Mouse (Mus musculus) MEL (cell line): ENCODE data around the gene Milr1. TPM values are rescaled to one million over a fixed set of nuclear protein-coding genes. Genes with fewer than 3 reads are reported as not detected.

Experiments used
- DNase-seq: peaks from one replicate; pipeline ENCODE4 v3.0.0; 2011; ENCODE audit warnings: low read depth, low spot score
- H3K27ac ChIP-seq: 2 replicates; pipeline ENCODE4 v1.5.1; 2012; ENCODE audit warnings: low read depth, mild to moderate bottlenecking, control low read depth, low read length, moderate library complexity; ENCODE audit not compliant: control insufficient read depth
- H3K27me3 ChIP-seq, 2 experiments: fragments of 150-350 bp in 1 of 2; sonication (generic) in 1 of 2; 2 replicates each; pipeline ENCODE4 v1.6.1; 2012; ENCODE audit warnings: low read length in 2 of 2, mild to moderate bottlenecking in 2 of 2, improper control_type of control experiment in 1 of 2, moderate library complexity in 1 of 2; ENCODE audit not compliant: insufficient read depth in 2 of 2, control insufficient read depth in 1 of 2
- H3K36me3 ChIP-seq, 2 experiments: 2 replicates each; pipeline ENCODE4 v1.6.1; 2012 to 2014; ENCODE audit warnings: low read length in 2 of 2, improper control_type of control experiment in 1 of 2, inconsistent platforms in 1 of 2, mild to moderate bottlenecking in 1 of 2; ENCODE audit not compliant: insufficient read depth in 2 of 2, control insufficient read depth in 1 of 2
- H3K4me1 ChIP-seq, 2 experiments: fragments of 150-350 bp in 1 of 2; sonication (generic) in 1 of 2; 2 replicates each; pipeline ENCODE4 v1.6.1; 2012; ENCODE audit warnings: low read length in 2 of 2, improper control_type of control experiment in 1 of 2, mild to moderate bottlenecking in 1 of 2; ENCODE audit not compliant: insufficient read depth in 2 of 2, control insufficient read depth in 1 of 2
- H3K4me3 ChIP-seq, 2 experiments: fragments of 150-350 bp in 1 of 2; sonication (generic) in 1 of 2; 2 replicates each; pipeline ENCODE4 v1.5.1; 2012; ENCODE audit warnings: low read depth in 2 of 2, low read length in 2 of 2, mild to moderate bottlenecking in 2 of 2, moderate library complexity in 2 of 2, control low read depth in 1 of 2, improper control_type of control experiment in 1 of 2; ENCODE audit not compliant: control insufficient read depth in 1 of 2, insufficient read depth in 1 of 2
- H3K79me2 ChIP-seq: 2 replicates; pipeline ENCODE4 v1.6.1; 2012; ENCODE audit warnings: mild to moderate bottlenecking, low read length, moderate library complexity; ENCODE audit not compliant: control insufficient read depth, poor library complexity, insufficient read depth
- H3K9ac ChIP-seq: 2 replicates; pipeline ENCODE4 v1.6.1; 2012; ENCODE audit warnings: low read depth, mild to moderate bottlenecking, control low read depth, low read length, moderate library complexity; ENCODE audit not compliant: control insufficient read depth, poor library complexity, severe bottlenecking
- H3K9me3 ChIP-seq: fragments of 150-350 bp; sonication (generic); replicated peaks from 2 replicates; pipeline ENCODE4 v1.6.1; 2012; ENCODE audit warnings: mild to moderate bottlenecking, low read length, improper control_type of control experiment, moderate library complexity; ENCODE audit not compliant: insufficient read depth
- CHD1 ChIP-seq: IDR thresholded peaks from 2 replicates; pipeline ENCODE4 v1.6.1; 2012; ENCODE audit warnings: low read depth, mild to moderate bottlenecking, inconsistent platforms, low read length, improper control_type of control experiment
- E2F4 ChIP-seq: IDR thresholded peaks from 2 replicates; pipeline ENCODE4 v1.6.1; 2011; ENCODE audit warnings: low read depth, low read length, improper control_type of control experiment, borderline replicate concordance
- ELF1 ChIP-seq: IDR thresholded peaks from 2 replicates; pipeline ENCODE4 v1.6.1; 2014; ENCODE audit warnings: low read depth, mild to moderate bottlenecking, inconsistent platforms, low read length, improper control_type of control experiment, moderate library complexity
- EP300 ChIP-seq, 2 experiments: IDR thresholded peaks; 2 replicates each; pipeline ENCODE4 v1.6.1; 2011; ENCODE audit warnings: improper control_type of control experiment in 2 of 2, low read length in 2 of 2, low read depth in 1 of 2, mild to moderate bottlenecking in 1 of 2
- GATA1 ChIP-seq: IDR thresholded peaks from 2 replicates; pipeline ENCODE4 v1.6.1; 2011; ENCODE audit warnings: low read depth, low read length, improper control_type of control experiment
- HCFC1 ChIP-seq: IDR thresholded peaks from 2 replicates; pipeline ENCODE4 v1.6.1; 2012; ENCODE audit warnings: low read depth, mild to moderate bottlenecking, inconsistent platforms, low read length, improper control_type of control experiment, moderate library complexity
- JUND ChIP-seq: IDR thresholded peaks from 2 replicates; pipeline ENCODE4 v1.6.1; 2011; ENCODE audit warnings: low read depth, mild to moderate bottlenecking, improper control_type of control experiment, low read length
- KAT2A ChIP-seq: conservative IDR thresholded peaks from 2 replicates; pipeline ENCODE4 v1.6.1; 2012; ENCODE audit warnings: low read depth, low read length, improper control_type of control experiment, inconsistent platforms
- MAZ ChIP-seq: IDR thresholded peaks from 2 replicates; pipeline ENCODE4 v1.6.1; 2012; ENCODE audit warnings: low read depth, mild to moderate bottlenecking, inconsistent platforms, low read length, improper control_type of control experiment
- MEF2A ChIP-seq: IDR thresholded peaks from 2 replicates; pipeline ENCODE4 v1.6.1; 2014; ENCODE audit warnings: low read depth, mild to moderate bottlenecking, inconsistent platforms, low read length, improper control_type of control experiment; ENCODE audit not compliant: poor library complexity, insufficient replicate concordance, severe bottlenecking; ENCODE audit errors: extremely low read depth
- MYB ChIP-seq: IDR thresholded peaks from 2 replicates; pipeline ENCODE4 v1.6.1; 2011; ENCODE audit warnings: mild to moderate bottlenecking, low read depth, low read length, improper control_type of control experiment
- POLR2A ChIP-seq, 2 experiments: IDR thresholded peaks; 2 replicates each; pipeline ENCODE4 v1.6.1; 2011 to 2012; ENCODE audit warnings: low read length in 2 of 2, mild to moderate bottlenecking in 2 of 2, control low read depth in 1 of 2, improper control_type of control experiment in 1 of 2, low read depth in 1 of 2, moderate library complexity in 1 of 2; ENCODE audit not compliant: control insufficient read depth in 1 of 2, insufficient read depth in 1 of 2, poor library complexity in 1 of 2
- POLR2AphosphoS2 ChIP-seq: IDR thresholded peaks from 2 replicates; pipeline ENCODE4 v1.6.1; 2011; ENCODE audit warnings: low read length, improper control_type of control experiment
- RAD21 ChIP-seq: IDR thresholded peaks from 2 replicates; pipeline ENCODE4 v1.6.1; 2011; ENCODE audit warnings: mild to moderate bottlenecking, low read depth, low read length, improper control_type of control experiment
- RCOR1 ChIP-seq: IDR thresholded peaks from 2 replicates; pipeline ENCODE4 v1.6.1; 2012; ENCODE audit warnings: low read depth, mild to moderate bottlenecking, inconsistent platforms, low read length, improper control_type of control experiment
- SMC3 ChIP-seq: IDR thresholded peaks from 2 replicates; pipeline ENCODE4 v1.6.1; 2011; ENCODE audit warnings: low read depth, low read length, improper control_type of control experiment
- TAL1 ChIP-seq: IDR thresholded peaks from 2 replicates; pipeline ENCODE4 v1.6.1; 2012; ENCODE audit warnings: mild to moderate bottlenecking, inconsistent platforms, low read length, moderate library complexity, mixed read lengths
- TBP ChIP-seq: IDR thresholded peaks from 2 replicates; pipeline ENCODE4 v1.8.0; 2011; ENCODE audit warnings: low read depth, low read length, improper control_type of control experiment
- UBTF ChIP-seq: IDR thresholded peaks from 2 replicates; pipeline ENCODE4 v1.6.1; 2012; ENCODE audit warnings: low read depth, mild to moderate bottlenecking, inconsistent platforms, low read length, improper control_type of control experiment, moderate library complexity, borderline replicate concordance; ENCODE audit not compliant: insufficient read depth
- USF2 ChIP-seq, 2 experiments: IDR thresholded peaks; 2 replicates each; pipeline ENCODE4 v1.6.1; 2011 to 2012; ENCODE audit warnings: improper control_type of control experiment in 2 of 2, low read length in 2 of 2, borderline replicate concordance in 1 of 2, inconsistent platforms in 1 of 2, low read depth in 1 of 2, mild to moderate bottlenecking in 1 of 2; ENCODE audit not compliant: insufficient read depth in 1 of 2
- ZC3H11A ChIP-seq: IDR thresholded peaks from 2 replicates; pipeline ENCODE4 v1.6.1; 2012; ENCODE audit warnings: low read depth, mild to moderate bottlenecking, inconsistent platforms, low read length, improper control_type of control experiment
- ZKSCAN1 ChIP-seq: IDR thresholded peaks from 2 replicates; pipeline ENCODE4 v1.6.1; 2012; ENCODE audit warnings: low read depth, mild to moderate bottlenecking, inconsistent platforms, low read length, improper control_type of control experiment, moderate library complexity
- ZMIZ1 ChIP-seq: IDR thresholded peaks from 2 replicates; pipeline ENCODE4 v1.6.1; 2012; ENCODE audit warnings: low read depth, mild to moderate bottlenecking, inconsistent platforms, low read length, improper control_type of control experiment, moderate library complexity
- polyA plus RNA-seq, 2 experiments: library from polyadenylated mRNA; stranded (reverse) in 1 of 2; unstranded in 1 of 2; fragments of >175 nt in 1 of 2; fragments of >200 nt in 1 of 2; gene quantifications; 2 replicates each; pipeline versions ENCODE4 v1.2.1 to v1.2.4; 2012; ENCODE audit warnings: low replicate concordance in 2 of 2, low read depth in 1 of 2; ENCODE audit not compliant: insufficient read length in 2 of 2, insufficient read depth in 1 of 2, missing spikeins in 1 of 2
- total RNA-seq: library from RNA; depleted of rRNA; stranded (reverse); fragments of 300-350 nt; gene quantifications from 2 replicates; pipeline ENCODE4 v1.2.3, GENCODE M21; 2012

Milr1 gene
- total and polyA plus RNA-seq, 3 experiments = 0.26 TPM; not detected in 2

DNA sequence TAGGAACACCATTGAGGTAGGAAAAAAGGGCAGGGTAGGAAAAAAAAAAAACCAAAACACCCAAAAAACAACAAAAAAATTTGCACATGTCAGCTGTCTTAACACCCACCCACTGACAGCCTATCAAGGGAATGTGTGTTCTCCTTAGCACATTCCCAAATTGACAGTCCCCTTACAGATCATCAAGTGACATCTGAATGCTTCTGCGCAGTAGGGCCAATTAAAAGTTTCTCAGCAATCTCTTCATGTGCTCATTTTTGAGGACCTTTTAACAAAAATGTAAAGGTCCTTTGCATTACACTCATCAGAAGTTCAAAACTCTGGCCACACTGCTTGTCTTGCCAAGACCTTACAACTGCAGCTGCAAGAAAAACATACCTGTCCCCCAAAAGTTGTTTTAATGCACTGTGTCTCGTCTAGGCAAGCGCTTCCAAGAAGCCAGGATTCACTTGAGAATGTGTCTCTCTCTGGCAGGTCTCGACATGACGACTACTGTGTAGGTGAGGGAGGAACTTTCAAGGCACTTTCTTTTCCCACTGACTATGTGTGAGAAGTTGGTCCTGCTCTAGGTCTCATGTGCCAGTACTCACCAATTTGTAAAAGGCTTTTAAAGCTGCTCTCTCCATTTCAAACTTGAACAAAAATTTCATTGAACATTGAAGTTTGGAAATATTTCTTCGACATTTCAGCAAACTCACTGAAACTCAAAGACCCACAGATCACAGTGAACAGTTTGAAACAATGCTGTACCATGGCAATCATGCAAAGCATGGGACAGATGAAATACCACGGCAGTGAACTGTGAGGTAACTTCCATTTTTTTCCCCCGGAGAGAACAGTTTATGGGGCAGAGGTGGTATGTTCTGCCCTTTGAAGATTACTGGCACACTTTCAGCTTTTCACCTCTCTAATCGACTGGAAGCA lies 32.1 kb downstream of the Milr1 start:
- Histone ChIP-seq H3K9me3 (no peaks in the 10 kb centered on the region), H3K36me3 (peaks cover 51 to 62% of the 10 kb centered on the region in 2 experiments), H3K27ac (no peak overlapping the region), H3K4me1 (peaks cover under 1 to 9% of the 10 kb centered on the region in 2 experiments; a peak in 3 of 4 replicates), H3K9ac (no peak overlapping the region), H3K27me3 (no peaks in the 10 kb centered on the region), H3K4me3 (no peak overlapping the region), H3K79me2 (peaks cover 43% of the 10 kb centered on the region)
- no peak for DNase-seq
- TF ChIP-seq TAL1 = no peak
- TF ChIP-seq POLR2AphosphoS2 = no peak
- TF ChIP-seq ZC3H11A = no peak
- 0 out of 2 replicates have a peak, but pooled peaks have one; percentile 64 for TF ChIP-seq ZMIZ1
- no peak for TF ChIP-seq GATA1
- TF ChIP-seq MAZ = no peak
- TF ChIP-seq JUND = no peak
- TF ChIP-seq MYB = no peak
- TF ChIP-seq KAT2A = no peak
- peak in 1 of 2 experiments; percentile 36; a peak in 1 of 4 replicates for TF ChIP-seq POLR2A (IDR thresholded peaks at IDR 0.05; ENCODE audit: control insufficient read depth in 1 of 2, insufficient read depth in 1 of 2, low read depth in 1 of 2, low read length in 2 of 2, poor library complexity in 1 of 2)
- peak; percentile 73; the same call in 1 of the 2 replicates for TF ChIP-seq ZKSCAN1
- TF ChIP-seq RCOR1 = no peak
- TF ChIP-seq E2F4 = no peak
- TF ChIP-seq USF2 (IDR thresholded peaks at IDR 0.05; ENCODE audit: borderline replicate concordance in 1 of 2, insufficient read depth in 1 of 2, low read depth in 1 of 2, low read length in 2 of 2) = no peak
- TF ChIP-seq TBP = no peak
- no peak for TF ChIP-seq RAD21
- no peak for TF ChIP-seq SMC3
- TF ChIP-seq MEF2A = no peak
- TF ChIP-seq ELF1 = no peak
- no peak for TF ChIP-seq EP300 (IDR thresholded peaks at IDR 0.05; ENCODE audit: low read depth in 1 of 2, low read length in 2 of 2)
- 0 out of 2 replicates have a peak, but pooled peaks have one; percentile 35 for TF ChIP-seq CHD1
- no peak for TF ChIP-seq UBTF
- TF ChIP-seq HCFC1 = no peak
